Mouse (Mus musculus): ENCODE results near the gene Ero1l.

Ero1l gene

DNA sequence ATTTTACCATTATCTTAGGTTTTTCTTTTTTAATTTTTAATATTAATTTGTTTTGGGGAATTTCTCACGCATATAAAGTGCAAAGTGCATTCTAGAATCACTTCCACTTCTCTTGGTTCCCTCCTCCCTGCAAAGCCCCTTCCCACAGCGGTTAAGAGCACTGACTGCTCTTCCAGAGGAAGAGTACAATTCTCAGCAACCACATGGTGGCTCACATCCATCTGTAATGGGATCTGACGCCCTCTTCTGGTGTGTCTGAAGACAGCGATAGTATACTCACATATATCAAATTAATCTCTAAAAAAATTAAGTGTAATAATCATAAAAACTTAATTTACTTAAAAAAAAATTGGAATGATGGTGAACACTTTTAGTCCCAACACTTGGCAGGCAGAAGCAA, 14.2 kb downstream of the Ero1l start:
- no peak for DNase-seq (ENCODE audit: low spot score)

DNA sequence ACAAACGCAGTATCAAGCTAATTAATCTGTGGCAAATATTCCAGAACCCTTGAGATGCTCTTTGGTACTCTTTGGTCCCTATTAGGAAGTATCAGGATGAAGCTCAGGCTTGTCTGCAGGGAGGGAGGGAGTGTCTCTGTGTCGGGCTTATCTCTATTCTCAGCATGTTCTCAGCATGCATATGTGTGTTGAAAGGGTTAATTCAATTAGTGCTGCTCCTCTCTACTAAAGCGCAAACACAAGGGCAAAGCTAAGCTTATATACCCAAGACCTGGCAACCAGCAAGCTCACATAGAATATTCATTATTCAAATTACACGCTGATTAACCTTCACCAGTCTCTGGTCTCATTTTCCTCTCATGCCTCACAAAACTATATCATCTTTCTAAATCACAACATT, 14.6 kb downstream of the Ero1l start:
- no peak for DNase-seq (ENCODE audit: low spot score)

DNA sequence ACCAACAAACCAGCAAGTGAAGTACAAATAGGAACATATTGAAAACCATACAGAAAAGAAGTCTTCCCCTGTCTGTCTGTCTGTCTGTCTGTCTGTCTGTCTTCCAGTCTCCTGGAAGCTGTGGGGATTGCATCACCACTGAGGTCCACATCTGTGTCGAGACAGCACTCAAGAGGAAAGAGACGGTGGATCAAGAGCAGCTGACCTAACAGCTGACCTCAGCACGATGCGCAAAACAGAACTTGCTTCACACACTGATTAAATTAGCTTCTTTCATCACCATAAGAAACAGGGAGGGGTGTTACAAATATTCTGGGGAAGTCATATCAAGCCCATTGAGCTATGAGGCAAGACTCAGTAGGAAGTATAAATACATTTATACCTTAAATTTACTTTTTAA, 27.0 kb downstream of the Ero1l start:
- DNase-seq (ENCODE audit: low spot score), result no peak

DNA sequence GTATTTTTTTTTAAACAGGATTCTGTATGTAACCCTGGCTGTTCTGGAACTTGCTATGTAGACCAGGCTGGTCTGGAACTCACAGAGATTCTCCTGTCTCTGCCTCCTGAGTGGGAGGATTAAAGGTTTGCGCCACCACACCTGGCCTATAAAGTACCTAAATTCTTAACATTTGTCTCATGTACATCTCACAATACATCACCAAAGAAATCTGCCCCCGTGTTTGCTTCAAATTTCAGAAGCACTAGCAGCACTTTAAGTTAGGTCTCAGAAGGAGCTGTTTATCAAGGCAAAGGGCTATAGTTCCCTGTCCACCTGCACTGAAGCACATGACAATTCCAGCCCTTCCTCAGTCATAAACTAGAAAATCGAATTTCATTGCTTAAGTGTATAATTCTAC, 36.5 kb downstream of the Ero1l start:
- no peak for DNase-seq (ENCODE audit: low spot score)

DNA sequence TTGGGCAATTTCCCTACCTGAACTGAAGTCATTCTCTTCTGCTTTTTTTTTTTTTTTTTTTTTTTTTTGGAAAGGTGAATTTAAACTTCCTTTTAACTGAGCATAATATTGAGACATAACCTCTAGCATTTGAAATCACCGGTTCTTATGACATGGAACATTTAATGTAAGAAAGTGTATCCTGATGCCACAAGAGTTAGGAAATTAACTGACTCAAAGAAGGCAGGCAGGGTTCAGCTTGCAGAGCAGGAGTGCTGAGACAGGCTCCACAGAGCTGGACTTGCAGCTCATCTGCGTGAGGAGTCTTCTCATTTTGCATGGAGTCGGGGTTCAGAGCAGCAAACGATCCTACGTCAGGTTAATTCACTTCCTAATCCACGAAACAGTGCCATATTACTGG, 42.8 kb downstream of the Ero1l start:
- no peak for DNase-seq (ENCODE audit: low spot score)

DNA sequence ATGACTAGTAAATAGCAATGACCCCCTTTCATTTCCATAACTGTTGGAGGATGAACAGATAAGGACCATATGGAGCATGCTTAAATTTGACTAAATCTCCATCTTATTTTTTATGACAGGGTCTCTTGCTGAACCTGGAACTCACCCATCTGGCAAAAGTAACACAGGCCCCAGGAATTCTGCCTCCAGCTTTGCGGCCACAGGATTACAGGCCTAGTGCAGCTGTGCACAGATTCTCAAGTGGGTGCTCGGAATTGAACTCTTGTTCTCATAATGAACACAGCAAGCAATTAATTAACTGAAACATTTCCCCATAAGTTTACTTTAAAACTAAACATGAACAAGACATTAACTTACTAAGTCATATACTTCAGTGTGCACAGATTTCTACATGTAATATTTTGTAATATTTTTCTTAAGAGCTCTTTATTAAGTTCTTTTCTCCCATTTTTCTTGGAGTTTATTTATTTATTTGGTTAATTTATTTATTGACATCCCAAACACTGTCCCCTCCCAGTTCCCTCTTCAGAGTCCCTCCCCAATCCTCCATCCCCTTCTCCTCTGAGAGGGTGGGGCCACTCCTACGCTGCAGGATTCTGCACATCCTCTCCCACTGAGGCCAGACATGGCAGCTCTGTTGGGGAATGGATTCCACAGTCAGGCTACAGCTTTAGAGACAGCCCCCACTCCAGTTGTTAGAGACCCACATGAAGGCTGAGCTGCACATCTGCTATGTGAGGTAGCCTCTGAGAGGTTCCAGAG, 54.6 kb downstream of the Ero1l start:
- no peak for DNase-seq (ENCODE audit: low spot score)

DNA sequence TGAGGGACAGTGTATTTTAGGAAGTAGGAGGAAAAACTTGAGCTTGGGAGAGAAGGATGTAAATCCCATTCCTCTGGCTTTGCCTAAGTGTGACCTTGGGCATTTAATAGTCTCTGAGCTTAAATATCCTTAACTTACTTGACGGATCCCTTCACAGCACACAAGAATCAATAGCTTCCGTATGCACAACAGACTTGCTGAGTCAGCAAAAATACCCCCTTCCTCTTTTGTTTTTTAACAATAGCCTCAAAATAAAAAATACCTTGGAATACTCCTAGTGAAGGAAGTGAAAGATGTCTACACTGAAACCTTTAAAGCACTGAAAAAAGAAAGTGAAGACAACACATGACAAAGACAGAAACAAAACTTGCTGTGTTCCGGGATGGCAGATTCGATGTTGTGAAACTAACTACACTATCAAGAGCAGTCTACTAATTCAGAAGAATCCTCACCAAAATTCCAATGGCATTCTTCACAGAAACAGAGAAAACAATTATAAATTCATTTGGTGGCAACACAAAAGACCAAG, 67.0 kb downstream of the Ero1l start:
- DNase-seq (ENCODE audit: low spot score), result no peak

DNA sequence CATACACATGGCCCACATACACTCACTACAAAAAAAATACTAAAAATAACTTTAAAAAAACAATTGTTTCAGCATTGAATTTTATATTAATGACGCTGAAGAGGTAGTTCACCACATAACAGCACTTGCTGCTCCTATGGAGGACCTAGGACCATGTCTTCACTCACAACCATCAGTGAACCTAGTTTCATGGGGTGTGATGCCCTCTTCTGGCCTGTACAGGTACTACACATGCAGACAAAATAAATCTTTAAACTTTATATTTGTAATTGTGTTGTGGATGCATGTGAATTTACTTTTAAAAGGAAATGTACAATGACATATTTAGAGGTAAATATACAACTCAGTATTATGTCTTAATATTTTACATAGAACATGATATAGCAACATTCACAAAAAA, 77.0 kb downstream of the Ero1l start:
- DNase-seq (ENCODE audit: low spot score), result peak; percentile 9

DNA sequence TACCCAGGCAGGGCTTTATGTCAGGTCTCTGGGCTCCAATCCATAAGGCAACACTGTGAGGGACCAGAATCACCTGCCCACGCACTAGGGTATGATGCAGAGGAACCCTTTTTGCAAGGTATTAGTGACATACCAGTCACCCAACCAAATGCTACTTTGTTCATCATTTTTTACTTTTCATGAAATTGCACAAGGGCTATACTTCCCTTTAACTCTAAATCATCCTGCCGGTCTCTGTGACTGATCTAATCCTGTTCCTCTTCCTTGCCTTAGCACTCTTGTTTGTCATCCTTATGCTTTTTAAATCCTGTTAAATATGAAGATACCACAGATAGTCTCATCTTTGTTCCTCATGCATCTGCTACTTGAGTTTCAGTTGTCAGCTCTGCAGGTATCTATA, 79.5 kb downstream of the Ero1l start:
- no peak for DNase-seq (ENCODE audit: low spot score)
